Mouse (Mus musculus) limb, embryonic 15.5 days (tissue): ENCODE measurements at regions not wholly inside any gene's neighbourhood (a gene's known extent, or its start where the extent isn't known, plus 50 kb on each side); places are given as distances from the start of the nearest gene placed in this dataset.

ENCODE experiments used
- ATAC-seq: fragments of 200-750 bp; cut with Nextera tagmentation; 2 replicates; pipeline ENCODE4 v1.8.0; 2017; ENCODE audit warnings: low read depth, moderate TSS enrichment; ENCODE audit not compliant: insufficient number of reproducible peaks, low FRiP score, low TSS enrichment
- H3K27ac ChIP-seq: fragments of 300-500 bp; sonication (generic); 2 replicates; pipeline ENCODE4 v1.5.1; 2015; ENCODE audit warnings: moderate library complexity, mild to moderate bottlenecking, inconsistent platforms
- H3K27me3 ChIP-seq: fragments of 300-500 bp; sonication (generic); 2 replicates; pipeline ENCODE4 v1.6.1; 2015; ENCODE audit warnings: inconsistent platforms
- H3K36me3 ChIP-seq: fragments of 300-500 bp; sonication (generic); 2 replicates; pipeline ENCODE4 v1.6.1; 2015; ENCODE audit warnings: inconsistent platforms
- H3K4me1 ChIP-seq: fragments of 300-500 bp; sonication (generic); 2 replicates; pipeline ENCODE4 v1.6.1; 2015; ENCODE audit warnings: inconsistent platforms
- H3K4me2 ChIP-seq: fragments of 300-500 bp; sonication (generic); 2 replicates; pipeline ENCODE4 v1.6.1; 2015; ENCODE audit warnings: mild to moderate bottlenecking, inconsistent platforms
- H3K4me3 ChIP-seq: fragments of 300-500 bp; sonication (generic); 2 replicates; pipeline ENCODE4 v1.5.1; 2015; ENCODE audit warnings: mild to moderate bottlenecking, inconsistent platforms
- H3K9ac ChIP-seq: fragments of 300-500 bp; sonication (generic); 2 replicates; pipeline ENCODE4 v1.6.1; 2015; ENCODE audit warnings: inconsistent platforms
- H3K9me3 ChIP-seq: fragments of 300-500 bp; sonication (generic); 2 replicates; pipeline ENCODE4 v1.6.1; 2016; ENCODE audit warnings: inconsistent platforms
- WGBS: fragments of 180-500 bp; shearing (Covaris S2); methylation state at CpG from one replicate; pipeline ENCODE4 v1.1.7; 2015; 5-methylcytosine and 5-hydroxymethylcytosine counted together

DNA sequence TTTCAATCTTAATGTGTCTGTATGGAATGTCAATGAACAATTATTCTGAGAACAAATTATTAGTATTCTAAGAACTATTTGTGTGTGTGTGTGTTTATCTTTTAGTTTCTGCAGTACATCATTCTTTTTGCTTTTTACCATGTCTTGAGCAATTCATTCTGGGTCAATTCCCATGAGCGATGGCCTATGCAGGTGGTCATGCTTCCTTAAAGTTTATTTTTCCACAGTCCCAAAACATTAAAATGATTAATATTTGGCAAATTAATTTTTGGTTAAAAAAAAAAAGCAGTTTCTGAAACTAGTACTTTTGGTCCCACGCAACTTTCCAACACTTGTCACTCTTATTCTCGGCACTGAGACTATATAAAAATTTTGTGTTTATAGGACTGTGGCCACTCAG lies 416.8 kb upstream of the Rgmb start:
- no peaks in the 10 kb centered on the region for H3K27me3 ChIP-seq
- H3K4me2 ChIP-seq, result no peak overlapping the region
- WGBS, result 88% methylated on average over 3 of the region's 3 CpGs
- no peaks in the 10 kb centered on the region for H3K4me1 ChIP-seq
- H3K36me3 ChIP-seq, result no peaks in the 10 kb centered on the region
- H3K27ac ChIP-seq, result no peak overlapping the region
- H3K4me3 ChIP-seq, result no peak overlapping the region
- H3K9ac ChIP-seq, result no peak overlapping the region
- no peaks in the 10 kb centered on the region for H3K9me3 ChIP-seq
- no peak for ATAC-seq

DNA sequence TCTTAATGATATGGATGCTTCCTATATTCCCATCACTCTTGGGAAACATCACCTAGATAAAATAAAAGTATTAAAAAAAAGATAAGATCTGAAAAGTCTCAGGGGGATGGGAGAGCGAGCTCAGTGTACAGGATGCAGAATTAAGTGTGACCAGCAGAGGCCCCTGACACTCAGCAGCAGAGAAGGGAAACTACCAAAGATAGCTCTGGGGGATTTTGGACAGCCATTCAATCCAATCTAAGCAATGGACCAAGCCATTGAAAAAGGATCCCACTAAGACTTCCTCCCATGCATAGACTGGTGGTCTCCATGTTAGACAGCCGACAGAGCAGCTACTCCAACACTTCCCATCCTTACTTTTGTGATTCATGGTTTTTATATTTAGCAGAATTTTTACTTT lies 390.4 kb upstream of the Rgmb start:
- Histone ChIP-seq H3K4me3 (no peak overlapping the region), H3K36me3 (no peaks in the 10 kb centered on the region), H3K4me1 (peaks cover 3% of the 10 kb centered on the region; the same call in 1 of the 2 replicates), H3K4me2 (no peak overlapping the region), H3K9ac (no peak overlapping the region), H3K9me3 (no peaks in the 10 kb centered on the region), H3K27ac (no peak overlapping the region), H3K27me3 (no peaks in the 10 kb centered on the region)
- 85% methylated on average over 2 of the region's 2 CpGs for WGBS
- ATAC-seq, result no peak

DNA sequence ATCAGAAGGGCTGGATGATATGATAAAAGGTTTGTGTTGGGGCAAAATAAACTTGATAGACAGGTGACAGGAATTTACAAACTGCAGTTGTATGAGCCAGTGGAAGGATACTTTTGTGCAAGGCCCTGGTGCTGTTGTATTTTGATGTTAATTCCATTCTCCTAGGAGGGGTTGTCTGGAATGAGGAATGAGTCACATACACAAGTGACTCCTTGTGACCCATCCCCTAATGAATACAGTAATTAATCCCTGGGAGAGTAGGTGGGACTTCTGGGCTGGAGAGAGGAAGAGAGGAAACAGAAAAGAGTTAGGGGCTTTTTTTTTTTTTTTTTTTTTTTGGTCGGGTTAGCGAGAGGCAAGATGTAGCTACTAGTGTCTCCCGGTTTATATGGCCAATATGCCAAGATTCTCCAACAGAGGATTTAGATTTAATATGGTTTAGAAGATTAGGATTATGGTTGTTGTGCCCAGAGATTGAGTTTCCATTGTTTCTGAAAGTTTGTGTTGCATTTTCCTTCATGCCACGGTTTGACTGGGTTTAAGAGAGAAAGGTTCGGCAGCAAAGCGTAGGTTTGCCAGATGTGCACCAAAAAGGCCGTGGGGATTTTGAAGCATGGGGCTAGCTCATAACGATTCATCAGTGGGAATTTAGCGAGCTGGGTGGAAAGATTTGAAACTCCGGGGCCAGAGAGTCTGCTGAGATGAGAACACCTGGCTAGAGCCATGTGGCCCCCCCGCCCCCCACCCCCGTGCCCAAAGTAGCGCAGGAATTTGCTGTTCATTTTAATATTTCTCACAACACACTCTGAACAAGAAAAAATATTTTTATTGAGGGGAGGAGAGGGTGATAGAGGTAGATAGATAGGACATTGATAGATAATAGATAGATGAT lies 389.1 kb upstream of the Rgmb start:
- Histone ChIP-seq H3K36me3 (no peaks in the 10 kb centered on the region), H3K9ac (no peak overlapping the region), H3K27me3 (no peaks in the 10 kb centered on the region), H3K4me2 (no peak overlapping the region), H3K4me3 (no peak overlapping the region), H3K9me3 (no peaks in the 10 kb centered on the region), H3K27ac (no peak overlapping the region), H3K4me1 (peaks cover 3% of the 10 kb centered on the region; the same call in 1 of the 2 replicates)
- no peak for ATAC-seq
- 67% methylated on average over 13 of the region's 13 CpGs for WGBS

DNA sequence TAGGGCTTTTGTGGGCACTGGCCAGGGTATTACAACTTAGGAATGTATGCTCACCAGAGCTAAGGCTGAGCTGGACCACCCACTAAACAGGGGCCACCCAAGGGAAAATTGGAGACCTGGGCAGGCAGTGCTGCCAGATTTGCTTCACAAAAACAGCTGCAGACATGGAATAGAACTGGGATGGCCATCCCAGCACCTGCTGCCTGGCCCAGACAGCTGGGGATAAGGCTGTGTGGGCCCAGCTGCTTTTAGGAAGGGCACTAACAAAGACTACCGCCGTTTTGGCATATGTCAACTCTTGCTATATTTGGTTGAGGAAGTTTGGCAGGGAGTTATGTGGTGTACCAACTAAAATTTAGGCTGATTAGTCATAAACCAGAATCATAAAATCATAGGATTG lies 387.8 kb upstream of the Rgmb start:
- H3K9ac ChIP-seq, result no peak overlapping the region

DNA sequence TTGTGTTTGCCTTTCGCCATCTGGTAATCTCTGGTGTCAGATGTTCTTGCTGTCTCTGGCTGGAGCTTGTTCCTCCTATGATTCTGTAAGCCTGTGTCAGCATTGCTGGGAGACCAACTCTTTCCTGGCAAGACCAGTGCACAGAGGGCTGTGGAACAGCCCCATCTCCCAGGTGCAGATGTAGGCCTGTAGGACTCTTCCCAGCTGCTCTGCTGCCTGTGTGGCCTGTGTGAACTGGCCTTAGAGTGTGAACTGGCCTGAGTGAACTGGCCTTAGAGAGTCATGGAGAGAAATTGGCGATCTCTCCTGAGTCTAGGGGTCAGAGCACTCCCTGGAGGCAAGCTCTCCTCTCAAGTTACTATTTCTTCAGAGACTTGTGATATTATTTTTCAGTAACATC lies 386.0 kb upstream of the Rgmb start:
- WGBS, result 73% methylated on average over 2 of the region's 2 CpGs
- no peaks in the 10 kb centered on the region for H3K36me3 ChIP-seq
- ATAC-seq, result no peak
- no peak overlapping the region for H3K4me3 ChIP-seq
- H3K4me1 ChIP-seq, result peaks cover 3% of the 10 kb centered on the region; the same call in 1 of the 2 replicates
- H3K27me3 ChIP-seq, result no peaks in the 10 kb centered on the region
- no peaks in the 10 kb centered on the region for H3K9me3 ChIP-seq
- no peak overlapping the region for H3K9ac ChIP-seq
- no peak overlapping the region for H3K4me2 ChIP-seq
- H3K27ac ChIP-seq, result no peak overlapping the region

More for the DNA sequence above, 387.8 kb upstream of the Rgmb start:
- 25% methylated on average over 2 of the region's 2 CpGs for WGBS
- H3K9me3 ChIP-seq, result no peaks in the 10 kb centered on the region
- peaks cover 3% of the 10 kb centered on the region; the same call in 1 of the 2 replicates for H3K4me1 ChIP-seq
- H3K27me3 ChIP-seq, result no peaks in the 10 kb centered on the region
- H3K27ac ChIP-seq, result no peak overlapping the region
- ATAC-seq, result peak; percentile 80
- no peaks in the 10 kb centered on the region for H3K36me3 ChIP-seq
- no peak overlapping the region for H3K4me2 ChIP-seq
- no peak overlapping the region for H3K4me3 ChIP-seq

DNA sequence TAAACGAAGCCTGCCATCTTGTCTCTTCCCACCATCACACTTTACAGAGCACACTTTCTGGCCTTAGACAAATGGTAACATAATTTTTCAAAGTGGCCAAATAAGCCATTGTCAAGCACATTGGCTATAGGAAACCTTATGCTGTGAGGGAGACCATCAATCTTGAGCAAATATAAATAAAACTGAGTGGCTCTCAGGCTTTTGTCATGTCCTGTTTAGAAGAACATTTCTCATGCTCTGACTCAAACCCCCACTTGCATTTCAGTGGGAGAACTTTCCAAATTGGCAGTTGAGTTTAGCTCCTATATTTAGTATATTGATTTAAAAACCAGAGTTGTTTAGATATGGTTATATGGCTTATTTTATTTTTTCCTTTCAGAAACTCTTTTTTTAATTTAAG lies 362.8 kb upstream of the Rgmb start:
- 78% methylated on average over 1 of the region's 1 CpGs for WGBS

DNA sequence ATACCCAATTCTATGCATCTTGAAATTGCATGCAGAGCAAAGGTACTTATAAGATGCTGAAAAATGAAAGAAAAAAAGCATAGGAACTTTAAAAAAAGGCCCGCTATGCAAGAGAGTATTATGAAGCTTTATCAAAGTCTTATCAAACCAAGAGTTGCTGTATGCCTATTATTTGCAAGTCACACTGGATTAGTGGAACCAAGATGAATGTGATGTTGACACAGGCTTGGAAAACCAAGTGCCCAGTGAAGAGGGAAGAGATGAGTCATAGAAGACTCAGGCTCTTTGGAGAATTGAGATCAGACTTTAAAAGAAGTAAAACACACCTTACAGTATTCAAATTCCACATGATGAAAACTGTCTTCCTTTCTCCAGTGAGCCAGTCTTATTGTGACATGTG lies 350.0 kb upstream of the Rgmb start:
- Histone ChIP-seq H3K4me1 (no peaks in the 10 kb centered on the region), H3K9ac (no peak overlapping the region), H3K9me3 (no peaks in the 10 kb centered on the region), H3K36me3 (no peaks in the 10 kb centered on the region), H3K4me3 (no peak overlapping the region), H3K27me3 (no peaks in the 10 kb centered on the region), H3K4me2 (no peak overlapping the region), H3K27ac (no peak overlapping the region)
- no peak for ATAC-seq
- WGBS, result 88% methylated on average over 1 of the region's 1 CpGs

More for the DNA sequence above, 362.8 kb upstream of the Rgmb start:
- Histone ChIP-seq H3K27ac (no peak overlapping the region), H3K4me3 (no peak overlapping the region), H3K4me1 (no peaks in the 10 kb centered on the region), H3K4me2 (no peak overlapping the region), H3K9me3 (no peaks in the 10 kb centered on the region), H3K36me3 (no peaks in the 10 kb centered on the region), H3K27me3 (no peaks in the 10 kb centered on the region), H3K9ac (no peak overlapping the region)
- no peak for ATAC-seq

DNA sequence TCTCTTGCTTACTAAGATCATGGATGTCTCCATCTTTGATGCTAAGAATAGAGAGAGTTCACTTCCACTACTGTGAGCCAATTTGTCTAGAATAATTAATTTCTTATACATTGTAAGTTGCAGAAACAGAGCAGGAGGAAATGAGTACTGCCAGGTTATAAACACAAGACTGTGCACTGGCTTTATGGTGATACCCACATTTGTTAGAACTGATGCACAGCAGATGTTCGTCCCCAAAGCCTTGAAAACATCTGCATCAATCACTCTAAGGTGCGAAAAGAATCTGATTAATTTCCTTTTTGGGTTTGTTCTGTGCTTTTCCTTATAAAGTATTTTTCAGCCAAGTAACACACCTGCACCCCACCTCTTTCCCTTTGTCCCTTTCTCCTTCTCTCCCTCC lies 347.3 kb upstream of the Rgmb start:
- H3K27me3 ChIP-seq, result no peaks in the 10 kb centered on the region
- no peak for ATAC-seq
- WGBS, result 33% methylated on average over 2 of the region's 2 CpGs
- H3K9me3 ChIP-seq, result no peaks in the 10 kb centered on the region
- no peak overlapping the region for H3K27ac ChIP-seq
- H3K4me2 ChIP-seq, result no peak overlapping the region
- no peaks in the 10 kb centered on the region for H3K4me1 ChIP-seq
- no peaks in the 10 kb centered on the region for H3K36me3 ChIP-seq
- H3K4me3 ChIP-seq, result no peak overlapping the region
- no peak overlapping the region for H3K9ac ChIP-seq

DNA sequence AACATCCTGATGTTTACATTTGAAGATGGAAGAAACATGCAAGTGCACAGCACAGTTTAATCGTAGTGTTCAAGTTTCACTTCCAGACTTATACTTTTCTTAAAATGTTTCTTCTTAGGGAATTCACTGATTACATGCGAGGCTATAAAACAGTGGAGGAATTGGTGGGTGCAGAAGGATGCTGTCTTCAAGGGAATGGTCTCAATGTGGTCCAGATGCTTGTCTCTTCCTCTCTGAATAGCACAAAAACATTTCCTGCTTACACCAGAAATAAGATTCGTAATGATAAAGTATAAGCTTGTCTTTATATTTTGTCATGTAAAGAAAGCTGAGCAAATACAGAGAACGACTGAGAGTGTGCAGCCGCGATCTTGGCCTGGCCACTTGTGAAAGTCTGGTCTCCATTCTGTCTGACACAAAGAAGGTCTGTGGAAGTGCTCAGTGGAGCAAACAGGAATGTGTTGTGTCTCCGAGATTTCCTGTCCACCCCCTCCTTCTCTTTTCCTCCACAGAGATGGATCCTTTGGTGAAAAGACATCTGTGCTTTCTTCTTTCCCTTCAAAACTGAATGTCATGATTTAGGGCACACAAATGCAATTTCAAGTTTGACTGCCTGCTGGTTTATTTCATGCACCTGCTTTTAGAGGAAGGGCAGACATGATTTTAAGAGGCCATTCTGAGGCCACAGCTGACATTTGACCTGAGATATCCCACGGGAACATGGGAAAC lies 346.1 kb upstream of the Rgmb start:
- no peaks in the 10 kb centered on the region for H3K4me1 ChIP-seq
- WGBS, result 44% methylated on average over 8 of the region's 8 CpGs
- H3K27me3 ChIP-seq, result no peaks in the 10 kb centered on the region
- no peak overlapping the region for H3K4me2 ChIP-seq
- no peaks in the 10 kb centered on the region for H3K9me3 ChIP-seq
- H3K9ac ChIP-seq, result no peak overlapping the region
- H3K4me3 ChIP-seq, result no peak overlapping the region
- no peaks in the 10 kb centered on the region for H3K36me3 ChIP-seq
- 0 out of 2 replicates have a peak overlapping the region, but pooled peaks have one; percentile 7 for H3K27ac ChIP-seq
- no peak for ATAC-seq

DNA sequence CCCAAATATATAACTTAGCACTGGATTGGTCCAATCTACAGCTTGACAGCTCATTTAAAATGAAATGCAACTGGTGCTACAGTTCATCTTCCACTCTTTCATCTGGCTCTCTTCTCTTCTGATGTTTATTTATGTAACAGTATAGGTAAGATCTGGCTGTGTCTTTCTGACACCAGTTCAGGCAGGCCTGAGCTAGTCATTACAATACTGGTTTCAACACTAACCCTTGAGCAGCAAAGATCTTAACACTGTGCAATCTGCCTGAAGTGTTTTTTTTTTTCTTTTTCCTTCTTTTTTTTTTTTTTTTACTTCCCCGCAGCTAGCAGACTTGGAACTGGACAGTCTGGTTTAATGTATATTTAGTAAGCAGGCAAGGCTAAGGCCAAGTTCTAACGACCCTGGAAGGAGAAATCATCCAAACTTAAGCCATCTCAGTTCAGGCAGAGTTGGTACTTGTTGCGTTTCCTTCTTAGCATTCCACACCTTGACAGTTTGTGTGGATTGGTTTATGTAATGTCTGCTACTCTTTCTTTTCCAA lies 342.8 kb upstream of the Rgmb start:
- no peak for ATAC-seq
- 45% methylated on average over 3 of the region's 3 CpGs for WGBS
- Histone ChIP-seq H3K4me2 (no peak overlapping the region), H3K9ac (no peak overlapping the region), H3K9me3 (no peaks in the 10 kb centered on the region), H3K4me1 (no peaks in the 10 kb centered on the region), H3K27me3 (no peaks in the 10 kb centered on the region), H3K36me3 (no peaks in the 10 kb centered on the region), H3K27ac (no peak overlapping the region), H3K4me3 (no peak overlapping the region)

DNA sequence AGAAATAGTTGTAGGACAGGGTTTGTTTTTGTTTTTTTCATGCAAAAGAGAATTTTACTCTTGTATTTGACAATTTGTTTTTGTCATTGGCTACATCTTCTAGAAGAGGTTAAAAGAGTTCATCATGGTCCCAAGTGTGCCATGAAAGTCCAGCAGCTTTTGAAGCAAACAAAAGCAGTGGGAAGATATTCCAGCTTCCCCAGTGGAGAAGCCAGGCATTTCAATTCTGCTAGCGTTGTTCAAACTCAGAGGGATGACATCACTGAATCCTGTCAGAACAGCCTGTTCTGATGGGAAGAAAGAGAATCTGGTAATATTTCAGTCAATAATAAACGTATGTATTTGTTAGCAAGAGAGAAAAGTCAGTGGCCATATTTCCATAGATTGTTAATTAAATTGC lies 335.9 kb upstream of the Rgmb start:
- ATAC-seq, result no peak
- Histone ChIP-seq H3K4me1 (no peaks in the 10 kb centered on the region), H3K27ac (no peak overlapping the region), H3K9ac (no peak overlapping the region), H3K27me3 (no peaks in the 10 kb centered on the region), H3K4me3 (no peak overlapping the region), H3K4me2 (no peak overlapping the region), H3K36me3 (no peaks in the 10 kb centered on the region), H3K9me3 (no peaks in the 10 kb centered on the region)
- 57% methylated on average over 2 of the region's 2 CpGs for WGBS

DNA sequence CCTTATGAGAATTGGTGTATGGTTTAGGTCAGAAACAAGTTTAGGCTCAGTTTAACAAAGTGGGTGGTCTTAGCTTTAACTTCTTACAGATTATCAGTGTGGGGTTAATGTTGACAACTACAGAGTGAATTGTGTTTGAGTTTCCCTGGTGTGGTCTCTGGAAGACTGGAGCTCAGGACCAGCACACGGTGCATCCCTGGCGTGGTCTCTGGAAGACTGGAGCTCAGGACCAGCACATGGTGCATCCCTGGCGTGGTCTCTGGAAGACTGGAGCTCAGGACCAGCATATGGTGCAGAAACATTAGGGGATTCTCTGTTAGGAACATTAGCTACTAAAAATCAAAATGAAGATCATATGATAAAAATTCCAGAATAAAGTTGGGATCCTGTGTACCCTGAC lies 327.3 kb upstream of the Rgmb start:
- Histone ChIP-seq H3K36me3 (no peaks in the 10 kb centered on the region), H3K9ac (no peak overlapping the region), H3K4me3 (no peak overlapping the region), H3K4me1 (no peaks in the 10 kb centered on the region), H3K4me2 (no peak overlapping the region), H3K27me3 (no peaks in the 10 kb centered on the region), H3K27ac (no peak overlapping the region), H3K9me3 (no peaks in the 10 kb centered on the region)
- no peak for ATAC-seq
- WGBS, result 72% methylated on average over 3 of the region's 3 CpGs
